Mouse (Mus musculus): Measurements from ENCODE around the gene Sapcd1.
A peak's percentile ranks its signal among the peaks of the same experiment; 100 is the strongest.
"Not testable (repeated sequence)": the region's sequence is repeated elsewhere in the genome, so short reads cannot be mapped to it uniquely, and the experiment has no call there.

The Sapcd1 gene

GRCm38 (mm10) chr17:35012430-35012829 is 15.4 kb downstream of the Sapcd1 start:
- DNase-seq (ENCODE audit: low read depth in 1 of 2, low spot score in 2 of 2), result no peak

- DNase-seq (ENCODE audit: low read depth in 1 of 2, low spot score in 2 of 2), result no peak
Measured at GRCm38 (mm10) chr17:35011440-35011839, 16.4 kb downstream of the Sapcd1 start.

- no peak for DNase-seq (ENCODE audit: low read depth in 1 of 2, low spot score in 2 of 2)
Measured at GRCm38 (mm10) chr17:35009586-35009985, 18.2 kb downstream of the Sapcd1 start.

GRCm38 (mm10) chr17:35007387-35007991 is 20.3 kb downstream of the Sapcd1 start:
- DNase-seq (ENCODE audit: low read depth in 1 of 2, low spot score in 2 of 2), result no peak

- not testable (repeated sequence) for DNase-seq (ENCODE audit: low read depth in 1 of 2, low spot score in 2 of 2)
Measured at GRCm38 (mm10) chr17:35005902-35006301, 21.9 kb downstream of the Sapcd1 start.

- no peak for DNase-seq (ENCODE audit: low read depth in 1 of 2, low spot score in 2 of 2)
Measured at GRCm38 (mm10) chr17:35005158-35005557, 22.7 kb downstream of the Sapcd1 start.

- no peak for DNase-seq (ENCODE audit: low read depth in 1 of 2, low spot score in 2 of 2)
Measured at GRCm38 (mm10) chr17:35004075-35004717, 23.6 kb downstream of the Sapcd1 start.

GRCm38 (mm10) chr17:35003022-35003838 is 24.6 kb downstream of the Sapcd1 start:
- no peak for DNase-seq (ENCODE audit: low read depth in 1 of 2, low spot score in 2 of 2)

GRCm38 (mm10) chr17:35002153-35002865 is 25.5 kb downstream of the Sapcd1 start:
- DNase-seq (ENCODE audit: low read depth in 1 of 2, low spot score in 2 of 2), result no peak

- no peak for DNase-seq (ENCODE audit: low read depth in 1 of 2, low spot score in 2 of 2)
Measured at GRCm38 (mm10) chr17:35001452-35002152, 26.2 kb downstream of the Sapcd1 start.

- peak; percentile 71 to 81 for DNase-seq (ENCODE audit: low read depth in 1 of 2, low spot score in 2 of 2)
Measured at GRCm38 (mm10) chr17:35000717-35001451, 26.9 kb downstream of the Sapcd1 start, which contains the start of gene Vars. Gene Vars (plus strand): TSS chr17:35000987.

GRCm38 (mm10) chr17:34999871-35000716 is 27.7 kb downstream of the Sapcd1 start:
- not testable (repeated sequence) for DNase-seq (ENCODE audit: low read depth in 1 of 2, low spot score in 2 of 2)

GRCm38 (mm10) chr17:34998526-34999430 is 29.0 kb downstream of the Sapcd1 start:
- DNase-seq (ENCODE audit: low read depth in 1 of 2, low spot score in 2 of 2), result no peak

GRCm38 (mm10) chr17:34997142-34997483 is 30.7 kb downstream of the Sapcd1 start:
- no peak for DNase-seq (ENCODE audit: low read depth in 1 of 2, low spot score in 2 of 2)

- DNase-seq (ENCODE audit: low read depth in 1 of 2, low spot score in 2 of 2), result no peak
Measured at GRCm38 (mm10) chr17:34996411-34997141, 31.2 kb downstream of the Sapcd1 start.

GRCm38 (mm10) chr17:34995927-34996326 is 31.9 kb downstream of the Sapcd1 start:
- not testable (repeated sequence) for DNase-seq (ENCODE audit: low read depth in 1 of 2, low spot score in 2 of 2)

GRCm38 (mm10) chr17:34995192-34995591 is 32.6 kb downstream of the Sapcd1 start:
- DNase-seq (ENCODE audit: low read depth in 1 of 2, low spot score in 2 of 2), result not testable (repeated sequence)

Measured in monocyte, adult 2 months (primary cell).